Mouse (Mus musculus) large intestine, adult 2 months (tissue): ENCODE results near the gene Gm6176. TPM values are rescaled to one million over a fixed set of nuclear protein-coding genes. Genes with fewer than 3 reads are reported as not detected.
"Not testable (repeated sequence)": the region's sequence is repeated elsewhere in the genome, so short reads cannot be mapped to it uniquely, and the experiment has no call there.

Source experiments
- DNase-seq: peaks from one replicate; pipeline ENCODE4 v3.0.0-alpha.2; 2012; ENCODE audit warnings: low read depth, low spot score
- WGBS: fragments of 180-500 bp; shearing (Covaris S2); methylation state at CpG from one replicate; pipeline ENCODE4 v1.1.7; 2018; 5-methylcytosine and 5-hydroxymethylcytosine counted together
- polyA plus RNA-seq: library from polyadenylated mRNA; depleted of rRNA; stranded (reverse); fragments of >200 nt; gene quantifications from 2 replicates; pipeline ENCODE4 v1.2.3, GENCODE M21; 2012; rRNA removed

Gm6176 gene
- polyA plus RNA-seq, result not detected in 2 replicates

DNA sequence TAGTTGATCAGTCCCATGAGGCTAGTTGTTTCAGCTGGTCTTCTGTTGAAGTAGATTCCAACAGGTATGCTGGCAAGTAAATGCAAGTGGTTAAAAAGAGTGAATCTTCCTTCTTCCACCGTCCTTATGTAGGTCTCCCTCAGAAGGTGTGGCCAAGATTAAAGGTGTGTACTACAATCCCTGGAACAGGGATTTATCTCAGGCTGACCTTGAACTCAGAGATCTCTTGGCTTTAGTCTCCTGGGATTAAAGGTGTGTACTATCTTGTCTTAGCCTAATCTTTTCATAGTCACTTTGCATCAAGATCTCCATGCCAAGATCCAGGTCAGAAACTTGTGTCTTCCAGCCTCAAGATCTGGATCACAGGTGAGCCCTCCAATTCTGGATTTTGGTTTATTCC lies at the start of gene Gm6176:
Gene Gm6176, minus strand, starts transcription at position 101 of the 400 bp plus-strand sequence.
- DNase-seq, result not testable (repeated sequence)
- WGBS, result no CpG with 5 or more reads among the region's 1 CpGs

DNA sequence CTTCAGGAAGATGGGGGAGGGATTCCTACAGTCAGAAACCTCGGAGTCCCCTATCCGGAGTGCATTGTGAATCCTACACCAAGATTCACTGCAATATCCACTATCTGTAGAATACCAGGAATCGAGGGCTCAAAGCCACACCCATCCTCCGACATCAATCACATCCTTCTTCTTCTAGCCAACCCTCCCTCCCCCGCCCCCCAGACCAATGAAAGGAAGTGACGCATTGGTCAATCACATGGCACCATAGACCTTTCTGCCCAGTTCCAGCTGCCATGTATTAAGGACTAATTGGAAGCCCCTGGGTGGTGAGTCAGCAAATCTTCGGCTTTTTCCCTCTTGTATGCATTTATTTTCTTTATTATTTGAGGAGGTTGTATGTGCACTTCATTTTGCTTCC lies 12.7 kb upstream of the Gm6176 start, which contains the start of gene Vmn1r139:
Gene Vmn1r139, plus strand, starts transcription at position 301 of the 400 bp plus-strand sequence.
- DNase-seq, result not testable (repeated sequence)
- WGBS, result no CpG with 5 or more reads among the region's 7 CpGs

DNA sequence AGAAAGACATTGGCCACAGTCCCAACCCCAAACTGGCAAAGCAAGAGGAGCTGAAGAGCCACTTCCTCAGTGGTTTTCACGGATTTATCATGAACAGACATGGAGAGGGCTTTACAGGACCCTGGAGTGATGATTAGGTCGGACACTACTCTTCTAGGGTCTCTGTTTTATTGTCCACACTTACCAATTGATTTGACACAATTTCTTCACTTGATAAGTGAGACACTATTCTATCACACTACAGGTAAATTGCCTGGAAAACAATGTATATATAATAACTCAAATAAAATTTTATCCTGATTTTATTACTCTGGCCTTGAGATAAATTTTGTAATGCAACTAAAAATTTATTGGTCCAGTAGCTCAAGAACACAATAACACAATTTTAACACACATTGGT lies 27.3 kb downstream of the Gm6176 start, which contains the start of gene Vmn1r138:
Gene Vmn1r138, minus strand, starts transcription at position 101 of the 400 bp plus-strand sequence.
- not testable (repeated sequence) for DNase-seq
- WGBS, result no CpG with 5 or more reads among the region's 2 CpGs

Other genes with a start within 250 kb of the Gm6176 start
- not detected in 2 replicates for gene Vmn1r135, start 224.0 kb downstream of the Gm6176 start, polyA plus RNA-seq
- not detected in 2 replicates for gene Gm5725, start 212.0 kb downstream of the Gm6176 start, polyA plus RNA-seq
- gene Gm5891, start 135.0 kb downstream of the Gm6176 start, polyA plus RNA-seq, result not detected in 2 replicates
- gene Vmn1r137, start 61.7 kb downstream of the Gm6176 start, polyA plus RNA-seq, result not detected in 2 replicates
- not detected in 2 replicates for gene Vmn1r138, start 27.4 kb downstream of the Gm6176 start, polyA plus RNA-seq
- gene Vmn1r139, start 12.8 kb upstream of the Gm6176 start, polyA plus RNA-seq, result not detected in 2 replicates
- not detected in 2 replicates for gene Gm16451, start 61.9 kb upstream of the Gm6176 start, polyA plus RNA-seq
- not detected in 2 replicates for gene Gm10666, start 78.4 kb upstream of the Gm6176 start, polyA plus RNA-seq
- not detected in 2 replicates for gene Vmn1r142, start 107.7 kb upstream of the Gm6176 start, polyA plus RNA-seq
- not detected in 2 replicates for gene Vmn1r143, start 133.1 kb upstream of the Gm6176 start, polyA plus RNA-seq
- gene Gm8653, start 145.0 kb upstream of the Gm6176 start, polyA plus RNA-seq, result not detected in 2 replicates
- gene Gm8453, start 173.2 kb upstream of the Gm6176 start, polyA plus RNA-seq, result not detected in 2 replicates